Mouse (Mus musculus) embryonic facial prominence, embryonic 10.5 days (tissue): ENCODE results near the gene Gm9922. TPM values are rescaled to one million over a fixed set of nuclear protein-coding genes. Genes with fewer than 3 reads are reported as not detected.

Source experiments
- DNase-seq: peaks from one replicate; pipeline ENCODE4 v3.0.0-alpha.2; 2017; ENCODE audit warnings: low spot score
- H3K27ac ChIP-seq: fragments of 300-500 bp; sonication (generic); replicated peaks from 2 replicates; pipeline ENCODE4 v1.5.1; 2016; ENCODE audit warnings: mild to moderate bottlenecking
- H3K27me3 ChIP-seq: fragments of 300-500 bp; sonication (generic); replicated peaks from 2 replicates; pipeline ENCODE4 v1.6.1; 2016; ENCODE audit warnings: low read depth, mild to moderate bottlenecking; ENCODE audit not compliant: poor library complexity, severe bottlenecking
- H3K36me3 ChIP-seq: fragments of 300-500 bp; sonication (generic); replicated peaks from 2 replicates; pipeline ENCODE4 v1.6.1; 2016; ENCODE audit warnings: mild to moderate bottlenecking, moderate library complexity
- H3K4me1 ChIP-seq: fragments of 300-500 bp; sonication (generic); 2 replicates; pipeline ENCODE4 v1.6.1; 2016
- H3K4me3 ChIP-seq: fragments of 300-500 bp; sonication (generic); 2 replicates; pipeline ENCODE4 v1.5.1; 2016; ENCODE audit warnings: mild to moderate bottlenecking, moderate library complexity
- H3K9me3 ChIP-seq: fragments of 300-500 bp; sonication (generic); 2 replicates; pipeline ENCODE4 v1.6.1; 2016; ENCODE audit warnings: mild to moderate bottlenecking
- WGBS: fragments of 180-500 bp; shearing (Covaris S2); methylation state at CpG from one replicate; pipeline ENCODE4 v1.1.7; 2016; 5-methylcytosine and 5-hydroxymethylcytosine counted together
- polyA plus RNA-seq: library from polyadenylated mRNA; unstranded; fragments of >200 nt; fragmentation: Nextera tagmentation; extraction: Ambion mirVana; gene quantifications from 2 replicates; pipeline ENCODE4 v1.2.1, GENCODE M21; 2016

The Gm9922 gene
- polyA plus RNA-seq = 0.68 and 1.6 TPM in 2 replicates

GRCm38 (mm10) chr14:101729237-101729971, at the start of gene Gm9922, which contains the start of gene Lmo7:
TSS of gene Gm9922 (minus strand) at chr14:101729814.
TSS of gene Lmo7 (plus strand) at chr14:101729957.
- WGBS = under 1% methylated on average over 51 of the region's 51 CpGs
- H3K27me3 ChIP-seq = peaks cover 49% of the 10 kb centered on the region
- H3K36me3 ChIP-seq = no peaks in the 10 kb centered on the region
- peak within 1 kb of the TSS; percentile 76 for H3K27ac ChIP-seq
- peak; percentile 86 for DNase-seq
- peak within 1 kb of the TSS; percentile 71 for H3K4me3 ChIP-seq
- no peaks in the 10 kb centered on the region for H3K9me3 ChIP-seq
- H3K4me1 ChIP-seq = peaks cover 27% of the 10 kb centered on the region

GRCm38 (mm10) chr14:101778426-101778825, 48.8 kb upstream of the Gm9922 start:
- WGBS = 89% methylated on average over 3 of the region's 3 CpGs

GRCm38 (mm10) chr14:101777129-101777493, 47.5 kb upstream of the Gm9922 start:
- 41% methylated on average over 3 of the region's 3 CpGs for WGBS
- DNase-seq = no peak
- H3K27me3 ChIP-seq = no peaks in the 10 kb centered on the region

More at GRCm38 (mm10) chr14:101778426-101778825, 48.8 kb upstream of the Gm9922 start:
- H3K4me3 ChIP-seq = no peak overlapping the region
- H3K36me3 ChIP-seq = no peaks in the 10 kb centered on the region
- H3K9me3 ChIP-seq = no peaks in the 10 kb centered on the region
- no peak overlapping the region for H3K27ac ChIP-seq
- H3K4me1 ChIP-seq = no peaks in the 10 kb centered on the region
- DNase-seq = no peak
- no peaks in the 10 kb centered on the region for H3K27me3 ChIP-seq

GRCm38 (mm10) chr14:101776296-101777128, 46.9 kb upstream of the Gm9922 start:
- no peaks in the 10 kb centered on the region for H3K36me3 ChIP-seq
- WGBS = 19% methylated on average over 4 of the region's 4 CpGs

More at GRCm38 (mm10) chr14:101777129-101777493, 47.5 kb upstream of the Gm9922 start:
- no peaks in the 10 kb centered on the region for H3K36me3 ChIP-seq
- no peak overlapping the region for H3K4me3 ChIP-seq
- no peak overlapping the region for H3K27ac ChIP-seq
- no peaks in the 10 kb centered on the region for H3K9me3 ChIP-seq
- no peaks in the 10 kb centered on the region for H3K4me1 ChIP-seq

GRCm38 (mm10) chr14:101774631-101775030, 45.0 kb upstream of the Gm9922 start:
- H3K27ac ChIP-seq = no peak overlapping the region
- WGBS = 60% methylated on average over 4 of the region's 4 CpGs
- no peaks in the 10 kb centered on the region for H3K9me3 ChIP-seq
- peak; percentile 31 for DNase-seq
- H3K4me3 ChIP-seq = no peak overlapping the region
- H3K4me1 ChIP-seq = no peaks in the 10 kb centered on the region
- H3K27me3 ChIP-seq = no peaks in the 10 kb centered on the region
- H3K36me3 ChIP-seq = no peaks in the 10 kb centered on the region

More at GRCm38 (mm10) chr14:101776296-101777128, 46.9 kb upstream of the Gm9922 start:
- H3K4me1 ChIP-seq = no peaks in the 10 kb centered on the region
- no peaks in the 10 kb centered on the region for H3K9me3 ChIP-seq
- no peak overlapping the region for H3K27ac ChIP-seq
- H3K4me3 ChIP-seq = no peak overlapping the region
- DNase-seq = no peak
- H3K27me3 ChIP-seq = no peaks in the 10 kb centered on the region

GRCm38 (mm10) chr14:101771756-101772155, 42.1 kb upstream of the Gm9922 start:
- DNase-seq = no peak
- Histone ChIP-seq H3K36me3 (no peaks in the 10 kb centered on the region), H3K27me3 (no peaks in the 10 kb centered on the region), H3K4me3 (no peak overlapping the region), H3K27ac (no peak overlapping the region), H3K9me3 (no peaks in the 10 kb centered on the region), H3K4me1 (no peaks in the 10 kb centered on the region)
- WGBS = 95% methylated on average over 6 of the region's 6 CpGs

GRCm38 (mm10) chr14:101771336-101771735, 41.7 kb upstream of the Gm9922 start:
- no peak overlapping the region for H3K27ac ChIP-seq
- 87% methylated on average over 5 of the region's 5 CpGs for WGBS
- H3K27me3 ChIP-seq = no peaks in the 10 kb centered on the region
- no peaks in the 10 kb centered on the region for H3K9me3 ChIP-seq
- H3K4me3 ChIP-seq = no peak overlapping the region
- DNase-seq = no peak
- H3K4me1 ChIP-seq = no peaks in the 10 kb centered on the region
- no peaks in the 10 kb centered on the region for H3K36me3 ChIP-seq

GRCm38 (mm10) chr14:101763762-101764295, 34.2 kb upstream of the Gm9922 start:
- Histone ChIP-seq H3K9me3 (no peaks in the 10 kb centered on the region), H3K4me3 (no peak overlapping the region), H3K27me3 (no peaks in the 10 kb centered on the region), H3K27ac (no peak overlapping the region), H3K36me3 (no peaks in the 10 kb centered on the region), H3K4me1 (no peaks in the 10 kb centered on the region)
- DNase-seq = no peak
- WGBS = 26% methylated on average over 3 of the region's 3 CpGs

GRCm38 (mm10) chr14:101762267-101762666, 32.7 kb upstream of the Gm9922 start:
- no peaks in the 10 kb centered on the region for H3K27me3 ChIP-seq
- H3K36me3 ChIP-seq = no peaks in the 10 kb centered on the region
- H3K4me3 ChIP-seq = no peak overlapping the region
- no peaks in the 10 kb centered on the region for H3K9me3 ChIP-seq
- H3K4me1 ChIP-seq = no peaks in the 10 kb centered on the region
- WGBS = 57% methylated on average over 1 of the region's 1 CpGs
- no peak for DNase-seq
- H3K27ac ChIP-seq = no peak overlapping the region

- no peaks in the 10 kb centered on the region for H3K36me3 ChIP-seq
- no peak overlapping the region for H3K27ac ChIP-seq
- WGBS = 37% methylated on average over 4 of the region's 4 CpGs
Observed at GRCm38 (mm10) chr14:101755425-101755824, 25.8 kb upstream of the Gm9922 start.

GRCm38 (mm10) chr14:101750910-101751309, 21.3 kb upstream of the Gm9922 start:
- DNase-seq = no peak
- WGBS = 89% methylated on average over 4 of the region's 4 CpGs
- Histone ChIP-seq H3K27me3 (no peaks in the 10 kb centered on the region), H3K9me3 (no peaks in the 10 kb centered on the region), H3K36me3 (no peaks in the 10 kb centered on the region), H3K27ac (no peak overlapping the region), H3K4me3 (no peak overlapping the region), H3K4me1 (peaks cover 4% of the 10 kb centered on the region; the same call in 1 of the 2 replicates)

More at GRCm38 (mm10) chr14:101755425-101755824, 25.8 kb upstream of the Gm9922 start:
- no peaks in the 10 kb centered on the region for H3K27me3 ChIP-seq
- no peak overlapping the region for H3K4me3 ChIP-seq
- H3K9me3 ChIP-seq = no peaks in the 10 kb centered on the region
- H3K4me1 ChIP-seq = no peaks in the 10 kb centered on the region
- no peak for DNase-seq

- Histone ChIP-seq H3K36me3 (no peaks in the 10 kb centered on the region), H3K27me3 (no peaks in the 10 kb centered on the region), H3K4me3 (no peak overlapping the region), H3K27ac (no peak overlapping the region), H3K9me3 (no peaks in the 10 kb centered on the region), H3K4me1 (peaks cover 4% of the 10 kb centered on the region; the same call in 1 of the 2 replicates)
- 85% methylated on average over 7 of the region's 7 CpGs for WGBS
- DNase-seq = no peak
Observed at GRCm38 (mm10) chr14:101748436-101748835, 18.8 kb upstream of the Gm9922 start.
